Mouse (Mus musculus): ENCODE measurements around the gene Tnni3. TPM values are rescaled to one million over a fixed set of nuclear protein-coding genes. Genes with fewer than 3 reads are reported as not detected.

Tnni3 gene
- polyA plus RNA-seq, 1 experiment: 1,187 TPM

DNA sequence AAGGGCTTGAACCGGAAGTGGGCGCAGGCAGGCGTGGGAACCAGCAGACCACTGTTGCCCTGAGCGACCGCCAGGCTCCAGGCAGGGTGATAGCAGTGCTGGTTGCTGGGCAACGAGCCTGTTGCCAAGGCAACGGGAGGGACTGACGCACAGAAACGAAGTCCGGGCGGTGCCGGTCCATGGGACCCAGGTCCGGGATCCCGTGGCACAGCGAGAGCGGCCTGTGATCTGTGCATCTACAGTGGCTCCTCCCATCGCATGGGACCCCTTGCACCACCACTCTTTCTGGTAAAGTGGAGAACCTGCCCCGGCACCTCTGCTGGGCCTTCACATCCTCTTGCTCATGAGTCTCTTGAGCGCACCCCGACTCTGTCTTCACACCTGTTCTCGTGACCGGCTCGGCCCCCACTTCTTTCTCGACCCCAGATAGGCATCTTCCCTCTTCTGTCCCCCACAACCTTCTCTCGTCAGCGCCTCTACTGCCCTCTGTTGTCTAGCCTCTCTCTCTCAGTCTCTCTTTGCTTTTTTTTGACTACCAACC lies 22.6 kb upstream of the Tnni3 start:
- DNase-seq: no peak
- H3K27ac ChIP-seq (ENCODE audit: control insufficient read depth, insufficient read depth, low read length): no peak overlapping the region
- TF ChIP-seq CTCF (IDR thresholded peaks at IDR 0.05; ENCODE audit: borderline replicate concordance, control insufficient read depth, extremely low read depth, insufficient read depth, low read length, poor library complexity) (no peak), POLR2A (IDR thresholded peaks at IDR 0.05; ENCODE audit: control insufficient read depth, extremely low read depth, insufficient read depth, low read length, poor library complexity) (no peak)
- 7% methylated on average over 26 of the region's 26 CpGs for WGBS
- H3K4me1 ChIP-seq (replicated peaks; ENCODE audit: control insufficient read depth, insufficient read depth, low read length): peaks cover 2% of the 10 kb centered on the region
- no peak overlapping the region for H3K4me3 ChIP-seq (ENCODE audit: control insufficient read depth, insufficient read depth, low read length)
- no peaks in the 10 kb centered on the region; the same call in 1 of the 2 replicates for H3K27me3 ChIP-seq (ENCODE audit: control insufficient read depth, insufficient read depth, low read length)
- no peaks in the 10 kb centered on the region for H3K36me3 ChIP-seq (ENCODE audit: control insufficient read depth, insufficient read depth, low read length)

- no peak overlapping the region for H3K4me3 ChIP-seq (ENCODE audit: control insufficient read depth, insufficient read depth, low read length)
Observed at GRCm38 (mm10) chr7:4546050-4546449, 22.0 kb upstream of the Tnni3 start.

DNA sequence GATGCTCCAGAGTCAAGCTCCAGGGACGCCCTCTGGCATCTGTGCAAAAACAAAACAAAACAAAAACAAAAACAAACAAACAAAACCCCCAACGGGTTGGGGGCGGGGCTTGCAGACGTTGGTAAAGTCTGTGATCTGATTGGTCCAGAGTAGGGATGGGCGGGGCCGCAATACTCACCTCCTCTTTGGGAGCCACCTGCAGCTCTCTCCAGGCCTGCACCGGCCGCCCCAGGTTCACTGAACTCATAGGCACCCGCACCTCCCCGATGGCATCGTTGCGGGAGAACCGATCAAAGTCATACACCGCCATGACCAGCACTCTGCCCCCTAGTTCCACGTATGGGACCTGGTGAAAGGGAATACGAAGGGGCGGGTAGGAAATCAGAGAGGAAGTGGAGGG lies 18.0 kb upstream of the Tnni3 start:
- DNase-seq: no peak
- TF ChIP-seq CTCF (IDR thresholded peaks at IDR 0.05; ENCODE audit: borderline replicate concordance, control insufficient read depth, extremely low read depth, insufficient read depth, low read length, poor library complexity): no peak
- no peak for TF ChIP-seq POLR2A (IDR thresholded peaks at IDR 0.05; ENCODE audit: control insufficient read depth, extremely low read depth, insufficient read depth, low read length, poor library complexity)
- WGBS: 64% methylated on average over 17 of the region's 17 CpGs

More at GRCm38 (mm10) chr7:4546050-4546449, 22.0 kb upstream of the Tnni3 start:
- Histone ChIP-seq H3K27me3 (ENCODE audit: control insufficient read depth, insufficient read depth, low read length) (no peaks in the 10 kb centered on the region; the same call in 1 of the 2 replicates), H3K27ac (ENCODE audit: control insufficient read depth, insufficient read depth, low read length) (no peak overlapping the region), H3K36me3 (ENCODE audit: control insufficient read depth, insufficient read depth, low read length) (no peaks in the 10 kb centered on the region), H3K4me1 (replicated peaks; ENCODE audit: control insufficient read depth, insufficient read depth, low read length) (peaks cover 2% of the 10 kb centered on the region)
- TF ChIP-seq POLR2A (IDR thresholded peaks at IDR 0.05; ENCODE audit: control insufficient read depth, extremely low read depth, insufficient read depth, low read length, poor library complexity) (no peak), CTCF (IDR thresholded peaks at IDR 0.05; ENCODE audit: borderline replicate concordance, control insufficient read depth, extremely low read depth, insufficient read depth, low read length, poor library complexity) (no peak)
- 83% methylated on average over 15 of the region's 15 CpGs for WGBS
- DNase-seq: no peak

DNA sequence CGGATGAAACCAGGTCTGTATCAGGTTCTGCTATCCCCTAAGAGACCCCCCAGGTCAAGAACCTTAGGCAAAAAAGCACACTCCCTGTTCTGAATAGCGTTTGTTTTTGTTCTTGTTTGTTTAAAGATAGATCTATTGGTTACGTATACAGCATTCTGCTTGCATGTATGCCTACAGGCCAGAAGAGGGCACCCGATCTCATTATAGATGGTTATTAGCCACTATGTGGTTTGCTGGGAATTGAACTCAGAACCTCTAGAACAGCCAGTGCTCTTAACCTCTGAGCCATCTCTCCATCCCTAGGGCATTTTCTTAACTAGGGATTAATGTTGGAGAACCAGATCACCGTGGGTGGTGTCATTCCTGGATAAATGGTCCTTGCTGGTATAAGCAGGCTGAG lies 17.3 kb upstream of the Tnni3 start:
- Histone ChIP-seq H3K4me3 (ENCODE audit: control insufficient read depth, insufficient read depth, low read length) (no peak overlapping the region), H3K27me3 (ENCODE audit: control insufficient read depth, insufficient read depth, low read length) (no peaks in the 10 kb centered on the region), H3K4me1 (replicated peaks; ENCODE audit: control insufficient read depth, insufficient read depth, low read length) (no peaks in the 10 kb centered on the region), H3K27ac (ENCODE audit: control insufficient read depth, insufficient read depth, low read length) (no peak overlapping the region), H3K36me3 (ENCODE audit: control insufficient read depth, insufficient read depth, low read length) (no peaks in the 10 kb centered on the region)
- WGBS: 75% methylated on average over 5 of the region's 5 CpGs
- no peak for DNase-seq
- no peak for TF ChIP-seq CTCF (IDR thresholded peaks at IDR 0.05; ENCODE audit: borderline replicate concordance, control insufficient read depth, extremely low read depth, insufficient read depth, low read length, poor library complexity)
- no peak for TF ChIP-seq POLR2A (IDR thresholded peaks at IDR 0.05; ENCODE audit: control insufficient read depth, extremely low read depth, insufficient read depth, low read length, poor library complexity)

More for the DNA sequence above, 18.0 kb upstream of the Tnni3 start:
- Histone ChIP-seq H3K27ac (ENCODE audit: control insufficient read depth, insufficient read depth, low read length) (no peak overlapping the region), H3K4me1 (replicated peaks; ENCODE audit: control insufficient read depth, insufficient read depth, low read length) (no peaks in the 10 kb centered on the region; the same call in 1 of the 2 replicates), H3K36me3 (ENCODE audit: control insufficient read depth, insufficient read depth, low read length) (no peaks in the 10 kb centered on the region), H3K4me3 (ENCODE audit: control insufficient read depth, insufficient read depth, low read length) (no peak overlapping the region), H3K27me3 (ENCODE audit: control insufficient read depth, insufficient read depth, low read length) (no peaks in the 10 kb centered on the region)

DNA sequence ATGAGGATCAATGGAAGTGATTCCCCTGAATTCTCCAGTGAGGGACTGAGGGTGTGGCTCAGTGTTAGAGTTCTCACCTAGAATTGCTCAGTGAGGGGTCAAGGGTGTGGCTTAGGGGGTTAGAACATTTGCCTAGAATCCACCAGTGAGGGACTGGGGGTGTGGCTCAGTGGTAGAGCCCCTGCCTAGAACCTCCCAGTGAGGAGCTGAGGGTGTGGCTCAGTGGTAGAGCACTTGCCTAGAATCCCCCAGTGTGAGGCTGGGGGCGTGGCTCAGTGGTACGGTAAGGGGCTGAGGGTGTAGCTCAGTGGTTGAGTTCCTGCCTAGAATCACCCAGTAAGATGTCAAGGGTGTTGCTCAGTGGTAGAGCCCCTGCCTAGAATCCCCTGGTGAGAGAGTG lies 15.0 kb upstream of the Tnni3 start:
- no peaks in the 10 kb centered on the region for H3K4me1 ChIP-seq (replicated peaks; ENCODE audit: control insufficient read depth, insufficient read depth, low read length)
- no peak overlapping the region for H3K27ac ChIP-seq (ENCODE audit: control insufficient read depth, insufficient read depth, low read length)
- no peak for DNase-seq
- H3K36me3 ChIP-seq (ENCODE audit: control insufficient read depth, insufficient read depth, low read length): no peaks in the 10 kb centered on the region
- 83% methylated on average over 2 of the region's 2 CpGs for WGBS
- TF ChIP-seq CTCF (IDR thresholded peaks at IDR 0.05; ENCODE audit: borderline replicate concordance, control insufficient read depth, extremely low read depth, insufficient read depth, low read length, poor library complexity): no peak
- TF ChIP-seq POLR2A (IDR thresholded peaks at IDR 0.05; ENCODE audit: control insufficient read depth, extremely low read depth, insufficient read depth, low read length, poor library complexity): no peak
- no peaks in the 10 kb centered on the region for H3K27me3 ChIP-seq (ENCODE audit: control insufficient read depth, insufficient read depth, low read length)
- H3K4me3 ChIP-seq (ENCODE audit: control insufficient read depth, insufficient read depth, low read length): no peak overlapping the region

DNA sequence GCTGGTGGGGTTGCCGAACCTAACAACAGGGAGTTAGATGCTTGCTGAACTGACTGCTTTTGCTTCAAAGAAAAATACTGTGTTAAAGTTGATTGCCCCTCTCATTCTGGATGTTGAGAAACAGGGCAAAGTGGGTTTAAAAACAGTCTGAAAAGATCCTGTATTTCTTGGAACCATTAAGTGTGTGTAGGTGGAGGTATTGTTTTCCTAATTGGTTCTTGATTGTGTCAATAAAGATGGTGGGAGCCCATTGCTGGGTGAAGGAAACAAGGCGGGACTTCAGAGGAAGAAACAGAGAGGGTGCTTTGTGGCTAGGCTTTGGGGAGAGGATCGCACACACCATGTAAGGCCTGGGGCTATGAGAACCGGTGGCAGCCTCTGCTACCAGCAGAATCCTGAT lies 13.2 kb upstream of the Tnni3 start:
- no peak for DNase-seq
- WGBS: 47% methylated on average over 4 of the region's 4 CpGs
- H3K4me3 ChIP-seq (ENCODE audit: control insufficient read depth, insufficient read depth, low read length): no peak overlapping the region
- H3K4me1 ChIP-seq (replicated peaks; ENCODE audit: control insufficient read depth, insufficient read depth, low read length): no peaks in the 10 kb centered on the region
- H3K36me3 ChIP-seq (ENCODE audit: control insufficient read depth, insufficient read depth, low read length): no peaks in the 10 kb centered on the region
- no peaks in the 10 kb centered on the region; the same call in 1 of the 2 replicates for H3K27me3 ChIP-seq (ENCODE audit: control insufficient read depth, insufficient read depth, low read length)
- TF ChIP-seq CTCF (IDR thresholded peaks at IDR 0.05; ENCODE audit: borderline replicate concordance, control insufficient read depth, extremely low read depth, insufficient read depth, low read length, poor library complexity) (no peak), POLR2A (IDR thresholded peaks at IDR 0.05; ENCODE audit: control insufficient read depth, extremely low read depth, insufficient read depth, low read length, poor library complexity) (no peak)
- H3K27ac ChIP-seq (ENCODE audit: control insufficient read depth, insufficient read depth, low read length): no peak overlapping the region

- no peak overlapping the region for H3K4me3 ChIP-seq (ENCODE audit: control insufficient read depth, insufficient read depth, low read length)
- no peak for TF ChIP-seq CTCF (IDR thresholded peaks at IDR 0.05; ENCODE audit: borderline replicate concordance, control insufficient read depth, extremely low read depth, insufficient read depth, low read length, poor library complexity)
- TF ChIP-seq POLR2A (IDR thresholded peaks at IDR 0.05; ENCODE audit: control insufficient read depth, extremely low read depth, insufficient read depth, low read length, poor library complexity): no peak
- WGBS: 97% methylated on average over 4 of the region's 4 CpGs
- no peak overlapping the region for H3K27ac ChIP-seq (ENCODE audit: control insufficient read depth, insufficient read depth, low read length)
- H3K27me3 ChIP-seq (ENCODE audit: control insufficient read depth, insufficient read depth, low read length): peaks cover 5% of the 10 kb centered on the region
- no peak for DNase-seq
- no peaks in the 10 kb centered on the region for H3K36me3 ChIP-seq (ENCODE audit: control insufficient read depth, insufficient read depth, low read length)
- no peaks in the 10 kb centered on the region for H3K4me1 ChIP-seq (replicated peaks; ENCODE audit: control insufficient read depth, insufficient read depth, low read length)
Observed at GRCm38 (mm10) chr7:4536369-4536768, 12.3 kb upstream of the Tnni3 start.

All from thymus, adult 2 months (tissue).